Mouse (Mus musculus): Measurements from ENCODE around the gene Lmcd1. TPM values are rescaled to one million over a fixed set of nuclear protein-coding genes. Genes with fewer than 3 reads are reported as not detected.

The Lmcd1 gene
- polyA plus RNA-seq, 1 experiment = 2.4 TPM

DNA sequence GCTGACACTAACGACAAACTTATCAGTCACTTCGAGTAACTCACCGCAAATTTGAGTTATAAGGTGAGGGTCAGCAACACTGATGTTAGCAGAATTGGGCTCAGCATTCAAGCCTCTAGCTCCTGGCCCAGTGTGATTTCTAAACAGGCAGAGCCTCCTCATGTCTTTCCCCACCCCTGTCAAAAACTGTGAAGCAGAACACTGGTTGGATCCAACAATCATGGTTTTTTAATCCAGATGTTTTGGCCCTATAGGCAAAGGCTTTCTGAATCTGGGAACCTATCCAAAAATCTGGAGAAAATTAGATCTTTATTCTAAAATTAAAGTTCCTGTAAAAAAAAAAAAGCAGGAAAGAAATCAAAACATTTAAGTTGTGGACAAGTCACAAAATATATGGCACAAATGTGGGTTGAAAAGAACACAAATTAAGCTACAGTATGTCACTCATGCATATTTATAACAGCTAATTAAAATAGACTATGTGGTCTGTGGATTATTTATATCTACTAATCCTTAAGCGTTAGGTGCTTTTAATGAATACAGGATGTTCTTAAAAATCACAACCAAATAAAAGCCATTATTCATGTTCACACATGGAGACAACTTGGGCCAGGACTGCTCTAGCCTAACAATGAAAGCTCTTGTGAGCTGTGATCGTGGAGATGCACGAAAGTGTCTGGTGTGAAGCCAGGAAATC, 5.7 kb upstream of the Lmcd1 start:
- Histone ChIP-seq H3K27ac (ENCODE audit: control insufficient read depth, insufficient read depth, low read length) (no peak overlapping the region), H3K36me3 (ENCODE audit: control insufficient read depth, insufficient read depth, low read length) (no peaks in the 10 kb centered on the region), H3K4me1 (replicated peaks; ENCODE audit: control insufficient read depth, insufficient read depth, low read length) (no peaks in the 10 kb centered on the region), H3K27me3 (ENCODE audit: control insufficient read depth, insufficient read depth, low read length) (no peaks in the 10 kb centered on the region), H3K4me3 (ENCODE audit: control insufficient read depth, insufficient read depth, low read length) (no peak overlapping the region)
- no peak for DNase-seq
- WGBS = 93% methylated on average over 6 of the region's 6 CpGs
- TF ChIP-seq CTCF (IDR thresholded peaks at IDR 0.05; ENCODE audit: borderline replicate concordance, control insufficient read depth, extremely low read depth, insufficient read depth, low read length, poor library complexity) = no peak
- TF ChIP-seq POLR2A (IDR thresholded peaks at IDR 0.05; ENCODE audit: control insufficient read depth, extremely low read depth, insufficient read depth, low read length, poor library complexity) = no peak

DNA sequence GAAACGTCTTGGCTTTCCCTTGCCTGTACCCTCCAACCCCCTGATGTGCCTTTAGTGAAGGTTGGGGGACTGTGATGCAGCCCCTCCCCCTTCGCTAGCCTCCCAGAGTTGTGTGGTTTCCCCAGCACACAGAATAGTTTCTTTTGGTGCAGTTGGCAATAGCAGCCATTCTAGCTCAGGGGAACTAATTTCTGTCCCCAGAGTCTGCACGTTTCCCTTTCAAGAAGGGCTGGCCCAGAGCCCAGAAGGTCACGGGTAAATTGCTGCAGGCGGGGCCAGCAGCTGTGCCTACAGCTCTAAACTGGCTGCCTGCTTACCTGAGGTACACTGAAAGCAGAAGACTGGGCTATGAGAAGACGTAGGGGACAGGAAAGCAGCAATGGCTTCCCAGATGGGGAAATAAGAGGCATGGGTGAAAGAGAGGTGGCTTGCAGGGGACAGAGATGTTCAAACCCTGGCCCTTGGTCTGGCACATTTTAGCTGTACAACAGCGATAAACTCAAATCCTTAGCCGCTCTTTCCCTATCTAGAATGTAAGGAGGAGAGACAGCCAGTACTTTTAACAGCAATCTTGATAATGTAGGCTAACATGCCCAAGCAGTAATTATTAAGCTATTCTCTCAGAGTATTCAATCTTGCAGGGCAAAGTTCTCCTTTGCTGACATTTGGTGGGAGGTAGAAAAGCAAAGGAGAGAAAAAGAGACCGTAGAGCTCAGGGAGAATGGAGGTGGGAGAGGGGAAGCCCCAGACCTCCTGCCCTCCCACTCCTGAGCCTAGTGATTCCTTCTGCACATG, 900 bp downstream of the Lmcd1 start:
- Histone ChIP-seq H3K4me3 (ENCODE audit: control insufficient read depth, insufficient read depth, low read length) (no peak overlapping the region), H3K27me3 (ENCODE audit: control insufficient read depth, insufficient read depth, low read length) (no peaks in the 10 kb centered on the region), H3K36me3 (ENCODE audit: control insufficient read depth, insufficient read depth, low read length) (no peaks in the 10 kb centered on the region), H3K27ac (ENCODE audit: control insufficient read depth, insufficient read depth, low read length) (no peak overlapping the region), H3K4me1 (replicated peaks; ENCODE audit: control insufficient read depth, insufficient read depth, low read length) (no peaks in the 10 kb centered on the region)
- no peak for DNase-seq
- TF ChIP-seq CTCF (IDR thresholded peaks at IDR 0.05; ENCODE audit: borderline replicate concordance, control insufficient read depth, extremely low read depth, insufficient read depth, low read length, poor library complexity) (no peak), POLR2A (IDR thresholded peaks at IDR 0.05; ENCODE audit: control insufficient read depth, extremely low read depth, insufficient read depth, low read length, poor library complexity) (no peak)
- 32% methylated on average over 9 of the region's 9 CpGs for WGBS

DNA sequence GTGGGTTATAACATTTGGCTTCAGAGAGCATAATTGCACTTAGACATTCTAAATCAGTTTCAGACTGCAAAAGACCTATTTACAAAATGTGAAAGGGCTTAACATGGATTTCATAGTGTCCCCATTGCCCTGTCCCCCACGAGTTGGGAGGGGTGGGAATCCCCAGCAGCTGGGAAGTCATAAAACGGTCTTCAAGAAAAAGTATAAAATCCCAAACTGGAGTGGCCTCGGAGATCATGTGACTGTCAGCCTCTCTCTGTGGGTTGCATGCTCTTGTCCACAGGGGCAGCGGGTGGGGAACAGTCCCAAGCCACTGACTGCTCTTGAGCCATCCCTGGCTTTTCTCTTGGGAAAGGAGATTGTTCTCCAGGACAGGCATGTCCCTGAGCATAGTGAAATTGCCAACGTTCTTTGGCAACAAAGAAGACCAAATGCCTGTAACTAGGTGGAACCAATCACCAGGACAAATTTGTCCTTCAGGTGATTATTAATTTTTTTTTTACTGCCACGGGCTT, 2.2 kb downstream of the Lmcd1 start:
- H3K27me3 ChIP-seq (ENCODE audit: control insufficient read depth, insufficient read depth, low read length) = no peaks in the 10 kb centered on the region
- H3K36me3 ChIP-seq (ENCODE audit: control insufficient read depth, insufficient read depth, low read length) = no peaks in the 10 kb centered on the region
- no peak overlapping the region for H3K27ac ChIP-seq (ENCODE audit: control insufficient read depth, insufficient read depth, low read length)
- H3K4me3 ChIP-seq (ENCODE audit: control insufficient read depth, insufficient read depth, low read length) = no peak overlapping the region
- no peaks in the 10 kb centered on the region for H3K4me1 ChIP-seq (replicated peaks; ENCODE audit: control insufficient read depth, insufficient read depth, low read length)
- no peak for TF ChIP-seq CTCF (IDR thresholded peaks at IDR 0.05; ENCODE audit: borderline replicate concordance, control insufficient read depth, extremely low read depth, insufficient read depth, low read length, poor library complexity)
- TF ChIP-seq POLR2A (IDR thresholded peaks at IDR 0.05; ENCODE audit: control insufficient read depth, extremely low read depth, insufficient read depth, low read length, poor library complexity) = no peak
- DNase-seq = no peak
- 88% methylated on average over 6 of the region's 6 CpGs for WGBS

DNA sequence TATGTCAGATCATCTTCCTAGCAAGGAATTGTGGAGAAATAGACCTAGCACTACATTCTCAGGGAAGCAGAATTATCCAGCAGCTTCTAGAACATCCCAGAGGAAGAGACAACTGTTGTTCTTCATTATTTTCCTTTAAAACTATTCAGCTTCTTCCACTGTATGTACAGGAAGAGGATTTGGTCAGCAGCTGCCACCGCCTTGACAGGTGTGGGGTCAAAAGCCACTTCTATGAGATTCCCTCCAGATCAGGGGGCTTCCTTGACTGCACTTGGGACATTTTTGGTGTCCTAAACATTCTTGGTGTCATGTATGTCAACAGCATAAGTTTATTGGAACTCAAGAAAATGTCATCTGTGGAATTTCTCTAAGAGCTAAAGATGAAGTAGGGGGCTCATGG, 5.2 kb downstream of the Lmcd1 start:
- H3K27me3 ChIP-seq (ENCODE audit: control insufficient read depth, insufficient read depth, low read length) = no peaks in the 10 kb centered on the region
- DNase-seq = no peak
- TF ChIP-seq CTCF (IDR thresholded peaks at IDR 0.05; ENCODE audit: borderline replicate concordance, control insufficient read depth, extremely low read depth, insufficient read depth, low read length, poor library complexity) = no peak
- no peak for TF ChIP-seq POLR2A (IDR thresholded peaks at IDR 0.05; ENCODE audit: control insufficient read depth, extremely low read depth, insufficient read depth, low read length, poor library complexity)
- H3K27ac ChIP-seq (ENCODE audit: control insufficient read depth, insufficient read depth, low read length) = no peak overlapping the region
- H3K4me1 ChIP-seq (replicated peaks; ENCODE audit: control insufficient read depth, insufficient read depth, low read length) = no peaks in the 10 kb centered on the region
- H3K36me3 ChIP-seq (ENCODE audit: control insufficient read depth, insufficient read depth, low read length) = no peaks in the 10 kb centered on the region
- no peak overlapping the region for H3K4me3 ChIP-seq (ENCODE audit: control insufficient read depth, insufficient read depth, low read length)
- WGBS = 76% methylated on average over 1 of the region's 1 CpGs

DNA sequence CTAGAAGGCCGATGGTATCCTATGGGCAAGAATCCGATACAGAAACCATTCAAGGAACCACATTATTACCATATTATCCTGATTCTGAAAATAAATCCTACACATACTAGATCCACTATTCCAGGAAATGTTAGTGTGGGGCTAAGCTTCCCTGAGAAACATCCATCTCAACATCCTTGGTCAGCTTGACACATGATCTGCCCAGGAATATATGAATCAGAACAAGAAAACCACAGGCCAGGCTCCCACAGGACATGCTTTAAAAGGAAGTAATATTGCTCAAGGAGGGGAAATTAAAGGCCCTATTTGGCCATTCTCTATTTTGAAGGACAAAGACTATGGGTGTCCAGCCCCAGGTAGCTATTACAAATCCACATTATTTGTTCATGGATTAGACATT, 6.6 kb downstream of the Lmcd1 start:
- Histone ChIP-seq H3K4me1 (replicated peaks; ENCODE audit: control insufficient read depth, insufficient read depth, low read length) (no peaks in the 10 kb centered on the region), H3K4me3 (ENCODE audit: control insufficient read depth, insufficient read depth, low read length) (no peak overlapping the region), H3K36me3 (ENCODE audit: control insufficient read depth, insufficient read depth, low read length) (no peaks in the 10 kb centered on the region), H3K27me3 (ENCODE audit: control insufficient read depth, insufficient read depth, low read length) (no peaks in the 10 kb centered on the region), H3K27ac (ENCODE audit: control insufficient read depth, insufficient read depth, low read length) (no peak overlapping the region)
- 94% methylated on average over 2 of the region's 2 CpGs for WGBS
- DNase-seq = no peak
- no peak for TF ChIP-seq CTCF (IDR thresholded peaks at IDR 0.05; ENCODE audit: borderline replicate concordance, control insufficient read depth, extremely low read depth, insufficient read depth, low read length, poor library complexity)
- no peak for TF ChIP-seq POLR2A (IDR thresholded peaks at IDR 0.05; ENCODE audit: control insufficient read depth, extremely low read depth, insufficient read depth, low read length, poor library complexity)

DNA sequence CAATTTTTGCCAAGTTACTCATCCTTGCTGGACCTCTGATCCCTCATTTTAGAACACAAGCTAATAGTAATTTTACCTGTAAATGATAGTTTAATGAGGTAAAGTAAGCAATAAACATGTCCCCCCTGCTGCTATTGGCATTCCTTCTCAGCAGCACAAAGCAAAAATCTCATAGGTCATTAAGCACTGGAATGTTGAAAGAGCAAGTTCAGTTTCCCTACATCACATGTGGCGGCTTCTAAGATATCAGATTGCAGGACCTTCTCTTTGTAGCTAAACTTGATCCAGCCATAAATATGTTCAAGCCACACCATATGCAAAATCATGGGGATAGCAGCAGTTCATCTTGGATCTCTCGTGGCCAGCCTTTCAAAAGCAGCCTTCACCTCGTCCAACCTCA, 7.4 kb downstream of the Lmcd1 start:
- H3K27ac ChIP-seq (ENCODE audit: control insufficient read depth, insufficient read depth, low read length) = no peak overlapping the region
- TF ChIP-seq POLR2A (IDR thresholded peaks at IDR 0.05; ENCODE audit: control insufficient read depth, extremely low read depth, insufficient read depth, low read length, poor library complexity) = no peak
- no peak for TF ChIP-seq CTCF (IDR thresholded peaks at IDR 0.05; ENCODE audit: borderline replicate concordance, control insufficient read depth, extremely low read depth, insufficient read depth, low read length, poor library complexity)
- H3K27me3 ChIP-seq (ENCODE audit: control insufficient read depth, insufficient read depth, low read length) = no peaks in the 10 kb centered on the region
- H3K36me3 ChIP-seq (ENCODE audit: control insufficient read depth, insufficient read depth, low read length) = no peaks in the 10 kb centered on the region
- no peak for DNase-seq
- no peaks in the 10 kb centered on the region for H3K4me1 ChIP-seq (replicated peaks; ENCODE audit: control insufficient read depth, insufficient read depth, low read length)
- 89% methylated on average over 3 of the region's 3 CpGs for WGBS
- no peak overlapping the region for H3K4me3 ChIP-seq (ENCODE audit: control insufficient read depth, insufficient read depth, low read length)

Data from thymus, adult 2 months (tissue).